17 mouse cellular contexts compared by ENCODE assay signal in the genomic region with DNA sequence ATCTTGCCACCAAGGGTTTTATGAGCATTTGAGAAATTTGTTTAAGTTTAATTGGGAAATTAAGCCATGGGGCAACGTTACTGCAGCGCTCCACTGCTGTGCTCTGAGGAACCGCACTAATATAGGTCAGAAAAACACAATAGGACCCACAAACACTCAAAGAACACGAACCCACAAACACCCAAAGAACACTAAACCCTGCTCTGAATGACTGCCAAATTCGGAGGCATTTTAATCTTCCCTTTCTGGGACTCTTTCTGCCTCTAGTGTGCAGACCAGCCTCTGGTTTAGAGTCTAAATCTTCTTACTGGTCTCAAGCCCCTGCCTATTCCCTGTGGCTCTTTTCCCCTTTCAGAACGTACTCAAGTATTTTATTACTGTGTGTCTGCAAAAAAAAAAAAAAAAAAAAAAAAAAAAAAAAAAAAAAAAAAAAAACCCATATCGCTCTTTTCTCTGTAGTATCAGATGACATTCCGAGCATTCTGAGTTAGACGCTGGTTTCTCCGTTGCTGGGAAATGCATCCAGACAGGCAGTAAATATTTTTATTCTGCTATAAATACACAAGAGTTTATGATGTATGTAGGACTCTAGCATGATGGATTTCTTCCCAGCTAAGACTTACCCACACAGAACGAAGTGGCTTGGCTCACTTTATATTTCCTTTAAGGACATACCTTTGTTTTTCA.
DNase-seq lines count a peak whose midpoint lies in the region; ATAC-seq lines count a peak whose summit lies in the region.
"Had no signal": no experiment of that assay in that cellular context is flagged by ENCODE, and none has a peak within 500 bp of the region (broad histone marks: within the 10 kb centered on the region; RNA-seq: fewer than 3 reads in every experiment).

No protein-coding gene starts in this region.

- H3K27me3 ChIP-seq in embryonic facial prominence, embryonic 14.5 days (replicated peaks; ENCODE audit: control insufficient read depth, insufficient read depth, low read length): peaks cover 4% of the 10 kb centered on the region
- H3K27me3 ChIP-seq in embryonic facial prominence, embryonic 10.5 days (replicated peaks; ENCODE audit: low read depth, poor library complexity, severe bottlenecking): peaks cover 12% of the 10 kb centered on the region
- H3K27me3 ChIP-seq in limb, embryonic 11.5 days (ENCODE audit: control insufficient read depth, insufficient read depth, low read length): no peaks in the 10 kb centered on the region
- H3K27me3 ChIP-seq in limb, embryonic 10.5 days (ENCODE audit: low read depth, poor library complexity, severe bottlenecking): peaks cover 4% of the 10 kb centered on the region; the same call in 1 of the 2 replicates
- H3K27me3 ChIP-seq in forebrain, embryonic 15.5 days: peaks cover 12% of the 10 kb centered on the region
- no peaks in the 10 kb centered on the region for H3K27me3 ChIP-seq in midbrain, embryonic 14.5 days (ENCODE audit: control insufficient read depth, insufficient read depth, low read length)
- H3K27me3 ChIP-seq: heart, embryonic 12.5 days had no signal

- ATAC-seq in embryonic facial prominence, embryonic 14.5 days (ENCODE audit: low read depth): peak; percentile 53; the same call in 1 of the 2 replicates
- ATAC-seq in limb, embryonic 11.5 days (ENCODE audit: insufficient number of reproducible peaks, low FRiP score, low TSS enrichment, low read depth): 0 out of 2 replicates have a peak, but pooled peaks have one; percentile 13
- ATAC-seq in forebrain, embryonic 15.5 days (replicated peaks): no peak
- no peak for ATAC-seq in midbrain, embryonic 14.5 days (ENCODE audit: low FRiP score, low TSS enrichment)
- ATAC-seq: intestine, embryonic 16.5 days had no signal

- H3K9ac ChIP-seq in embryonic facial prominence, embryonic 14.5 days (ENCODE audit: low read depth, low read length): no peak overlapping the region
- H3K9ac ChIP-seq in limb, embryonic 11.5 days (ENCODE audit: low read length): no peak overlapping the region
- H3K9ac ChIP-seq in forebrain, embryonic 15.5 days (replicated peaks): no peak overlapping the region
- no peak overlapping the region for H3K9ac ChIP-seq in midbrain, embryonic 14.5 days (replicated peaks; ENCODE audit: low read length)
- H3K9ac ChIP-seq: heart, embryonic 12.5 days; kidney, embryonic 15.5 days had no signal

- no peaks in the 10 kb centered on the region for H3K36me3 ChIP-seq in embryonic facial prominence, embryonic 14.5 days (ENCODE audit: control insufficient read depth, insufficient read depth, low read length)
- H3K36me3 ChIP-seq in embryonic facial prominence, embryonic 10.5 days (replicated peaks): no peaks in the 10 kb centered on the region
- no peaks in the 10 kb centered on the region for H3K36me3 ChIP-seq in limb, embryonic 11.5 days (ENCODE audit: control insufficient read depth, insufficient read depth, low read length)
- H3K36me3 ChIP-seq in limb, embryonic 10.5 days: no peaks in the 10 kb centered on the region
- H3K36me3 ChIP-seq in forebrain, embryonic 15.5 days: no peaks in the 10 kb centered on the region
- H3K36me3 ChIP-seq in midbrain, embryonic 14.5 days (ENCODE audit: control insufficient read depth, insufficient read depth, low read length): no peaks in the 10 kb centered on the region
- H3K36me3 ChIP-seq: heart, embryonic 12.5 days; kidney, embryonic 15.5 days had no signal

- H3K4me2 ChIP-seq in embryonic facial prominence, embryonic 14.5 days (ENCODE audit: low read depth, low read length): no peak overlapping the region
- H3K4me2 ChIP-seq in limb, embryonic 11.5 days (ENCODE audit: low read depth, severe bottlenecking): no peak overlapping the region
- H3K4me2 ChIP-seq in forebrain, embryonic 15.5 days (replicated peaks): peak overlapping the region; percentile 17
- peak overlapping the region; percentile 25 for H3K4me2 ChIP-seq in midbrain, embryonic 14.5 days (ENCODE audit: low read length)
- H3K4me2 ChIP-seq: heart, embryonic 12.5 days; kidney, embryonic 15.5 days had no signal

- WGBS in embryonic facial prominence, embryonic 14.5 days: 36% methylated on average over 11 of the region's 11 CpGs
- 51% methylated on average over 11 of the region's 11 CpGs for WGBS in embryonic facial prominence, embryonic 10.5 days
- 42% methylated on average over 11 of the region's 11 CpGs for WGBS in limb, embryonic 11.5 days
- 66% methylated on average over 11 of the region's 11 CpGs for WGBS in limb, embryonic 10.5 days
- WGBS in forebrain, embryonic 15.5 days: 17% methylated on average over 11 of the region's 11 CpGs
- 23% methylated on average over 11 of the region's 11 CpGs for WGBS in midbrain, embryonic 14.5 days

- H3K4me3 ChIP-seq in embryonic facial prominence, embryonic 14.5 days (ENCODE audit: low read depth, low read length): no peak overlapping the region
- no peak overlapping the region for H3K4me3 ChIP-seq in embryonic facial prominence, embryonic 10.5 days
- no peak overlapping the region for H3K4me3 ChIP-seq in limb, embryonic 11.5 days (ENCODE audit: low read depth, low read length)
- H3K4me3 ChIP-seq in limb, embryonic 10.5 days: no peak overlapping the region
- H3K4me3 ChIP-seq in forebrain, embryonic 15.5 days: no peak overlapping the region
- H3K4me3 ChIP-seq in midbrain, embryonic 14.5 days (replicated peaks; ENCODE audit: low read depth, low read length): no peak overlapping the region
- H3K4me3 ChIP-seq: erythroblast, embryonic 14.5 days; heart, embryonic 12.5 days; kidney, embryonic 15.5 days; layer of hippocampus, adult 2 months had no signal

- DNase-seq in embryonic facial prominence, embryonic 14.5 days (ENCODE audit: low spot score): peak; percentile 58
- DNase-seq in embryonic facial prominence, embryonic 10.5 days (ENCODE audit: low spot score): no peak
- DNase-seq in limb, embryonic 11.5 days (ENCODE audit: low spot score): no peak
- DNase-seq in limb, embryonic 10.5 days (ENCODE audit: low spot score): no peak
- peak; percentile 64 for DNase-seq in midbrain, embryonic 14.5 days
- no peak for DNase-seq in embryo, embryonic 9.5 days (ENCODE audit: extremely low spot score)
- no peak for DNase-seq in kidney, postnatal 14 days
- DNase-seq: adrenal gland, adult 2 months; embryo, embryonic 11 days; left cerebral cortex, postnatal 4 days; lung, postnatal 14 days had no signal

- 0 out of 2 replicates have a peak, but pooled peaks cover 8% of the 10 kb centered on the region for H3K4me1 ChIP-seq in embryonic facial prominence, embryonic 14.5 days (ENCODE audit: control insufficient read depth, insufficient read depth, low read length)
- H3K4me1 ChIP-seq in embryonic facial prominence, embryonic 10.5 days: peaks cover 12% of the 10 kb centered on the region
- no peaks in the 10 kb centered on the region for H3K4me1 ChIP-seq in limb, embryonic 11.5 days (ENCODE audit: control insufficient read depth, insufficient read depth, low read length)
- peaks cover 12% of the 10 kb centered on the region for H3K4me1 ChIP-seq in limb, embryonic 10.5 days
- peaks cover 21% of the 10 kb centered on the region for H3K4me1 ChIP-seq in forebrain, embryonic 15.5 days
- H3K4me1 ChIP-seq in midbrain, embryonic 14.5 days (ENCODE audit: control insufficient read depth, insufficient read depth, low read length): peaks cover 12% of the 10 kb centered on the region
- H3K4me1 ChIP-seq: heart, embryonic 12.5 days had no signal

- no peak overlapping the region for H3K27ac ChIP-seq in embryonic facial prominence, embryonic 14.5 days (replicated peaks; ENCODE audit: low read depth, low read length)
- no peak overlapping the region for H3K27ac ChIP-seq in embryonic facial prominence, embryonic 10.5 days (replicated peaks)
- H3K27ac ChIP-seq in limb, embryonic 11.5 days (replicated peaks; ENCODE audit: low read depth, low read length): no peak overlapping the region
- no peak overlapping the region for H3K27ac ChIP-seq in limb, embryonic 10.5 days
- no peak overlapping the region for H3K27ac ChIP-seq in forebrain, embryonic 15.5 days (replicated peaks)
- H3K27ac ChIP-seq in midbrain, embryonic 14.5 days (replicated peaks; ENCODE audit: low read depth, low read length): no peak overlapping the region
- H3K27ac ChIP-seq: kidney, embryonic 15.5 days; layer of hippocampus, adult 2 months had no signal

- no peaks in the 10 kb centered on the region for H3K9me3 ChIP-seq in embryonic facial prominence, embryonic 14.5 days (ENCODE audit: control insufficient read depth, low read length)
- H3K9me3 ChIP-seq in embryonic facial prominence, embryonic 10.5 days: no peaks in the 10 kb centered on the region
- H3K9me3 ChIP-seq in limb, embryonic 11.5 days (ENCODE audit: control insufficient read depth, low read length): no peaks in the 10 kb centered on the region
- no peaks in the 10 kb centered on the region for H3K9me3 ChIP-seq in limb, embryonic 10.5 days (replicated peaks)
- H3K9me3 ChIP-seq in forebrain, embryonic 15.5 days: no peaks in the 10 kb centered on the region
- no peaks in the 10 kb centered on the region for H3K9me3 ChIP-seq in midbrain, embryonic 14.5 days (ENCODE audit: control insufficient read depth, low read length)
- H3K9me3 ChIP-seq: heart, embryonic 12.5 days; kidney, embryonic 15.5 days had no signal

Comparison
In these comparisons a context has a peak if more than half of its experiments do, and no peak if none do; other contexts are left out.
1. DNase-seq: peak in embryonic facial prominence, embryonic 14.5 days (single experiment) and midbrain, embryonic 14.5 days (single experiment); none in embryonic facial prominence, embryonic 10.5 days (single experiment), limb, embryonic 11.5 days (single experiment), limb, embryonic 10.5 days (single experiment), embryo, embryonic 9.5 days (single experiment) and kidney, postnatal 14 days (single experiment).
2. ATAC-seq: peak in embryonic facial prominence, embryonic 14.5 days (single experiment) and limb, embryonic 11.5 days (single experiment); none in forebrain, embryonic 15.5 days (single experiment) and midbrain, embryonic 14.5 days (single experiment).
3. H3K4me2 ChIP-seq: peak in forebrain, embryonic 15.5 days (single experiment) and midbrain, embryonic 14.5 days (single experiment); none in embryonic facial prominence, embryonic 14.5 days (single experiment) and limb, embryonic 11.5 days (single experiment).